Mouse (Mus musculus) embryo, embryonic 11.5 days (tissue): ENCODE data around the gene Wdr47.
"Not testable (repeated sequence)": the region's sequence is repeated elsewhere in the genome, so short reads cannot be mapped to it uniquely, and the experiment has no call there.

Source experiments
- DNase-seq: peaks from one replicate; pipeline ENCODE4 v3.0.0-alpha.2; 2012; ENCODE audit warnings: low read depth, low spot score

Wdr47 gene

GRCm38 (mm10) chr3:108634761-108635160 is 43.7 kb downstream of the Wdr47 start:
- no peak for DNase-seq

- DNase-seq, result no peak
Observed at GRCm38 (mm10) chr3:108639412-108639811, 48.3 kb downstream of the Wdr47 start.

- no peak for DNase-seq
Observed at GRCm38 (mm10) chr3:108640998-108641397, 49.9 kb downstream of the Wdr47 start.

GRCm38 (mm10) chr3:108644856-108645255 is 53.8 kb downstream of the Wdr47 start:
- no peak for DNase-seq

- no peak for DNase-seq
Observed at GRCm38 (mm10) chr3:108646036-108646435, 55.0 kb downstream of the Wdr47 start.

GRCm38 (mm10) chr3:108647681-108648080 is 56.6 kb downstream of the Wdr47 start:
- DNase-seq, result not testable (repeated sequence)

- no peak for DNase-seq
Observed at GRCm38 (mm10) chr3:108652866-108653642, 62.0 kb downstream of the Wdr47 start.

GRCm38 (mm10) chr3:108653710-108654379 is 62.8 kb downstream of the Wdr47 start, which contains the start of gene Clcc1:
TSS of gene Clcc1 (plus strand) at chr3:108653913.
- peak; percentile 88 for DNase-seq

- no peak for DNase-seq
Observed at GRCm38 (mm10) chr3:108654566-108654965, 63.5 kb downstream of the Wdr47 start.

- no peak for DNase-seq
Observed at GRCm38 (mm10) chr3:108655486-108655885, 64.4 kb downstream of the Wdr47 start.

- DNase-seq, result no peak
Observed at GRCm38 (mm10) chr3:108658612-108659011, 67.5 kb downstream of the Wdr47 start.

- no peak for DNase-seq
Observed at GRCm38 (mm10) chr3:108660941-108661340, 69.9 kb downstream of the Wdr47 start.

GRCm38 (mm10) chr3:108676616-108677015 is 85.5 kb downstream of the Wdr47 start:
- DNase-seq, result no peak

GRCm38 (mm10) chr3:108681004-108681403 is 89.9 kb downstream of the Wdr47 start:
- DNase-seq, result no peak

- DNase-seq, result not testable (repeated sequence)
Observed at GRCm38 (mm10) chr3:108683597-108683996, 92.5 kb downstream of the Wdr47 start.

- no peak for DNase-seq
Observed at GRCm38 (mm10) chr3:108685701-108686100, 94.6 kb downstream of the Wdr47 start.

GRCm38 (mm10) chr3:108689015-108689441 is 97.9 kb downstream of the Wdr47 start:
- no peak for DNase-seq

- no peak for DNase-seq
Observed at GRCm38 (mm10) chr3:108689446-108689845, 98.4 kb downstream of the Wdr47 start.

- no peak for DNase-seq
Observed at GRCm38 (mm10) chr3:108689979-108690378, 98.9 kb downstream of the Wdr47 start.

- no peak for DNase-seq
Observed at GRCm38 (mm10) chr3:108694321-108694720, 103.2 kb downstream of the Wdr47 start.
